Mouse (Mus musculus): ENCODE data around the gene Troap.

The Troap gene

GRCm38 (mm10) chr15:99074019-99074599 is at the start of gene Troap:
Gene Troap, plus strand, starts transcription at chr15:99074575.
- DNase-seq (ENCODE audit: extremely low read depth, low read depth), result peak; percentile 22

- peak; percentile 93 for DNase-seq (ENCODE audit: extremely low read depth, low read depth)
Measured at GRCm38 (mm10) chr15:99024668-99025314, 49.6 kb upstream of the Troap start.

GRCm38 (mm10) chr15:99025414-99025813 is 49.0 kb upstream of the Troap start:
- DNase-seq (ENCODE audit: extremely low read depth, low read depth), result peak; percentile 73

GRCm38 (mm10) chr15:99026259-99026658 is 48.1 kb upstream of the Troap start:
- DNase-seq (ENCODE audit: extremely low read depth, low read depth), result peak; percentile 83

- no peak for DNase-seq (ENCODE audit: extremely low read depth, low read depth)
Measured at GRCm38 (mm10) chr15:99027116-99027515, 47.3 kb upstream of the Troap start.

- DNase-seq (ENCODE audit: extremely low read depth, low read depth), result peak; percentile 79
Measured at GRCm38 (mm10) chr15:99028874-99029458, 45.4 kb upstream of the Troap start.

GRCm38 (mm10) chr15:99029619-99030584 is 44.5 kb upstream of the Troap start, which contains the start of gene Tuba1c:
Gene Tuba1c, plus strand, starts transcription at chr15:99029891.
- DNase-seq (ENCODE audit: extremely low read depth, low read depth), result peak; percentile 96

GRCm38 (mm10) chr15:99030585-99031387 is 43.6 kb upstream of the Troap start:
- DNase-seq (ENCODE audit: extremely low read depth, low read depth), result peak; percentile 36

GRCm38 (mm10) chr15:99031388-99031675 is 43.0 kb upstream of the Troap start:
- DNase-seq (ENCODE audit: extremely low read depth, low read depth), result peak; percentile 38

- DNase-seq (ENCODE audit: extremely low read depth, low read depth), result peak; percentile 26
Measured at GRCm38 (mm10) chr15:99032041-99032725, 42.2 kb upstream of the Troap start.

GRCm38 (mm10) chr15:99032726-99033250 is 41.6 kb upstream of the Troap start:
- DNase-seq (ENCODE audit: extremely low read depth, low read depth), result no peak

- peak; percentile 95 for DNase-seq (ENCODE audit: extremely low read depth, low read depth)
Measured at GRCm38 (mm10) chr15:99033498-99034270, 40.7 kb upstream of the Troap start.

- DNase-seq (ENCODE audit: extremely low read depth, low read depth), result no peak
Measured at GRCm38 (mm10) chr15:99035431-99035830, 38.9 kb upstream of the Troap start.

- DNase-seq (ENCODE audit: extremely low read depth, low read depth), result no peak
Measured at GRCm38 (mm10) chr15:99036249-99036905, 38.0 kb upstream of the Troap start.

GRCm38 (mm10) chr15:99038025-99038424 is 36.4 kb upstream of the Troap start:
- no peak for DNase-seq (ENCODE audit: extremely low read depth, low read depth)

- no peak for DNase-seq (ENCODE audit: extremely low read depth, low read depth)
Measured at GRCm38 (mm10) chr15:99038797-99039196, 35.6 kb upstream of the Troap start.

GRCm38 (mm10) chr15:99039306-99039705 is 35.1 kb upstream of the Troap start:
- no peak for DNase-seq (ENCODE audit: extremely low read depth, low read depth)

GRCm38 (mm10) chr15:99039996-99040919 is 34.1 kb upstream of the Troap start:
- peak; percentile 39 for DNase-seq (ENCODE audit: extremely low read depth, low read depth)

Measured in MEL-GATA-1-ER (cell line).